Mouse (Mus musculus) Patski (cell line): ENCODE data around the gene Gm2897. TPM values are rescaled to one million over a fixed set of nuclear protein-coding genes. Genes with fewer than 3 reads are reported as not detected.
"Not testable (repeated sequence)": the region's sequence is repeated elsewhere in the genome, so short reads cannot be mapped to it uniquely, and the experiment has no call there.

ENCODE experiments used
- ATAC-seq: fragments of 100-300 bp; one replicate; pipeline ENCODE4 v1.8.0; 2021
- CTCF ChIA-PET: fragments of 350-600 bp; sonication (Branson Sonifier 250); formaldehyde crosslinking; loops from one replicate; lab custom pipeline; 2022; ENCODE audit warnings: inconsistent platforms; lab: Charles Lee
- POLR2A ChIA-PET: fragments of 350-600 bp; sonication (Branson Sonifier 250); formaldehyde crosslinking; loops from one replicate; lab custom pipeline; 2022; ENCODE audit warnings: antibody characterized with exemption, inconsistent platforms; lab: Charles Lee
- DNase-seq: peaks from one replicate; pipeline ENCODE4 v3.0.0-alpha.2; 2011; ENCODE audit warnings: low read depth, low spot score
- H3K27me3 ChIP-seq: fragments of 371-371 bp; one replicate; pipeline ENCODE4 v1.5.1; 2021
- CTCF ChIP-seq: fragments of 100-300 bp; IDR thresholded peaks from one replicate; pipeline ENCODE4 v1.5.1; 2021
- in situ Hi-C: fragments of 300-500 bp; cut with MboI; formaldehyde crosslinking; loops from 3 replicates; pipeline ENCODE4 v1.11.1; 2018; ENCODE audit warnings: low pct_unique_long_range_greater_than_20kb, mixed read lengths
- polyA plus RNA-seq: library from polyadenylated mRNA; unstranded; gene quantifications from one replicate; pipeline ENCODE4 v1.2.3, GENCODE M21; 2021

Gm2897 gene
- polyA plus RNA-seq, result not detected

- H3K27me3 ChIP-seq, POLR2A ChIA-PET, in situ Hi-C loops, CTCF ChIA-PET, ATAC-seq, DNase-seq: not testable (repeated sequence)
Measured at GRCm38 (mm10) chr14:3048727-3049512, at the start of gene Gm2897. TSS of gene Gm2897 (plus strand) at chr14:3049285.

GRCm38 (mm10) chr14:3029702-3030101 lies 19.4 kb upstream of the Gm2897 start, which contains the start of gene Gm2888:
TSS of gene Gm2888 (plus strand) at chr14:3030002.
- in situ Hi-C loops, H3K27me3 ChIP-seq, ATAC-seq, DNase-seq, POLR2A ChIA-PET, CTCF ChIA-PET: not testable (repeated sequence)

- DNase-seq, CTCF ChIA-PET, in situ Hi-C loops: not testable (repeated sequence)
Measured at GRCm38 (mm10) chr14:3049513-3049800, 372 bp downstream of the Gm2897 start.

GRCm38 (mm10) chr14:3050087-3050486 lies 1.0 kb downstream of the Gm2897 start:
- DNase-seq, H3K27me3 ChIP-seq, POLR2A ChIA-PET, in situ Hi-C loops, ATAC-seq, CTCF ChIA-PET: not testable (repeated sequence)
- TF ChIP-seq CTCF, result peak; percentile 47

More at GRCm38 (mm10) chr14:3049513-3049800, 372 bp downstream of the Gm2897 start:
- POLR2A ChIA-PET, H3K27me3 ChIP-seq, ATAC-seq: not testable (repeated sequence)

GRCm38 (mm10) chr14:3116051-3116450 lies 67.0 kb downstream of the Gm2897 start:
- POLR2A ChIA-PET, in situ Hi-C loops, CTCF ChIA-PET, H3K27me3 ChIP-seq, ATAC-seq, DNase-seq: not testable (repeated sequence)

Other genes with a start within 250 kb of the Gm2897 start
- not detected for gene Gm2888, start 19.3 kb upstream of the Gm2897 start, polyA plus RNA-seq
- gene Gm10340, start 84.7 kb downstream of the Gm2897 start, polyA plus RNA-seq, result not detected
- gene Gm5795, start 139.0 kb downstream of the Gm2897 start, polyA plus RNA-seq, result not detected
- gene D830030K20Rik, start 159.2 kb downstream of the Gm2897 start, polyA plus RNA-seq, result not detected